Mouse (Mus musculus) ES-Bruce4 (cell line): ENCODE results near the gene Hspa4l. TPM values are rescaled to one million over a fixed set of nuclear protein-coding genes. Genes with fewer than 3 reads are reported as not detected.
A peak's percentile ranks its signal among the peaks of the same experiment; 100 is the strongest.

Experiments
- H3K27ac ChIP-seq: 2 replicates; pipeline ENCODE4 v1.5.1; 2012; ENCODE audit warnings: low read length, inconsistent platforms; ENCODE audit not compliant: insufficient read depth
- H3K27me3 ChIP-seq: 2 replicates; pipeline ENCODE4 v1.6.1; 2012; ENCODE audit warnings: mild to moderate bottlenecking, low read length, inconsistent platforms; ENCODE audit not compliant: control insufficient read depth, poor library complexity, insufficient read depth, severe bottlenecking
- H3K36me3 ChIP-seq: 2 replicates; pipeline ENCODE4 v1.6.1; 2012; ENCODE audit warnings: inconsistent platforms, mild to moderate bottlenecking, low read length, moderate library complexity; ENCODE audit not compliant: control insufficient read depth, poor library complexity, insufficient read depth, severe bottlenecking
- H3K4me1 ChIP-seq: one replicate; pipeline ENCODE4 v1.8.1; 2011; ENCODE audit warnings: low read length; ENCODE audit not compliant: control insufficient read depth, insufficient read depth
- H3K4me3 ChIP-seq: 2 replicates; pipeline ENCODE4 v1.5.1; 2011; ENCODE audit warnings: low read depth, mild to moderate bottlenecking, low read length
- H3K9ac ChIP-seq: 2 replicates; pipeline ENCODE4 v1.6.1; 2012; ENCODE audit warnings: low read depth, mild to moderate bottlenecking, inconsistent platforms; ENCODE audit not compliant: poor library complexity, severe bottlenecking
- H3K9me3 ChIP-seq: replicated peaks from 2 replicates; pipeline ENCODE4 v1.6.1; 2012; ENCODE audit warnings: mild to moderate bottlenecking, low read length, inconsistent platforms; ENCODE audit not compliant: control insufficient read depth, poor library complexity, insufficient read depth, severe bottlenecking
- CTCF ChIP-seq: IDR thresholded peaks from one replicate; pipeline ENCODE4 v1.8.1; 2011; ENCODE audit warnings: low read depth, low read length
- EP300 ChIP-seq: IDR thresholded peaks from 2 replicates; pipeline ENCODE4 v1.6.1; 2011; ENCODE audit warnings: low read depth, low read length; ENCODE audit not compliant: insufficient read depth
- POLR2A ChIP-seq: IDR thresholded peaks from one replicate; pipeline ENCODE4 v1.8.1; 2011; ENCODE audit warnings: low read length; ENCODE audit not compliant: insufficient read depth
- polyA plus RNA-seq: library from polyadenylated mRNA; stranded (reverse); fragments of >200 nt; gene quantifications from 2 replicates; pipeline ENCODE4 v1.2.4, GENCODE M21; 2011; ENCODE audit warnings: low read depth; ENCODE audit not compliant: missing spikeins, insufficient read depth, insufficient read length

The Hspa4l gene
- 12.5 and 15.4 TPM in 2 replicates for polyA plus RNA-seq

DNA sequence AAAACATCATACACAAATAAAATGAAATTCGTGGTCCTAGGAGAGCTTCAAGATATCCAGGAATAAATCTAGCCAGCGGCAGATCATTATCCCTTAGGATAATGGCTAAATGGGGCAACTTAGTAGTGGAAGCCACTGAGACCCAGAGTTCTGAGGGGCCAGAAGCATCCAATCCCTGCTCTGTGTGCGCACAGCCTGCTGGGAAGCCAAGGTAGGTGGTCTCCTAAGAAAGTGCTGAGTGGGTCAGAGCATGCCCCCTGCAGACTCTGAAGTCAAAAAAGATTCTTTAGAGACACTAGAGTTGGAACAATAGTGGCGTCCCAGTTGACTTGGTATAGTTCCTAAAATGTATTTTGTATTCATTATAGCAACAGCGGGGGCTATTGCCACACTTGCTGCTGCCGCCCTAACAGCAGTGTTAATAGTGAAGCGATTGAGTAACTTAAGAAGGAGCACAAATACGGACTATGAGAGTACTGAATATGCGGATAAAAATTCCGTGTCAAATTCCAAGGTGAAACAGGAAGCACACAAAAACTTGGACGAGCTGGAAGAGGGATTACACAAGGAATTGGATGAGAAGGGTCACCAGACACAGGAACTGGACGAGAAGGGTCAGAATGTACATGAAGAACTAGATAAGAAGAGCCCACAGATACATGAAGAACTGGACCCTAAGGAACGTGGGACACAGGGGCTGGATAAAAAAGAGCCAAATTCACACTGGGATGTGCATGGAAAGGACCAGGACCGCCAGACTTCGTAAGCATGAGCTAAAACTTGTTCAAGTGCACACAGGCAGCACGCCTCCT lies at the start of gene Hspa4l:
Gene Hspa4l (plus strand): TSS at position 472 of the 812 bp plus-strand sequence.
- Histone ChIP-seq H3K36me3 (no peaks in the 10 kb centered on the region), H3K4me1 (no peaks in the 10 kb centered on the region), H3K9ac (peak within 1 kb of the TSS; percentile 49), H3K9me3 (no peaks in the 10 kb centered on the region), H3K27me3 (no peaks in the 10 kb centered on the region; the same call in 1 of the 2 replicates), H3K4me3 (peak within 1 kb of the TSS; percentile 72), H3K27ac (no peak within 1 kb of the TSS)
- TF ChIP-seq POLR2A (no peak), EP300 (no peak), CTCF (no peak)

DNA sequence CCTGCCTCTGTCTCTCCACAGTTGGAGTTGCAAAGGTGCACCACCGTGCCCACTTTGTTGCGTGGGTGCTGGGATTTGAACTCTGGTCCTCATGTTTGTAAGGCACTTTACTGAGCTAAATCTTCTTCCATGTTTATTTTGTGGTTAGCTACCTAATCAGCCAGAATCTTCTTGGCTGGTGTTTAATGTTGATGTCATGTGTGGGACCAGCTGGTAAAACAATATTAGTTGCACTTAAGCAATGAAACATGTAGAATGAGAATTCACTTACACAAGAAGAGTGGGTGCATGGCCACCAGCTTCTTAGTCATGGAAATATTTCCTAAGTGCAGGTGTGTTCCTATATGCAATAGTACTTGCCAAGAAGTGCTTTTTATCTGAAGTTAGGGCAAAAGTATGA lies 49.1 kb upstream of the Hspa4l start:
- Histone ChIP-seq H3K9ac (no peak overlapping the region), H3K27ac (no peak overlapping the region), H3K9me3 (no peaks in the 10 kb centered on the region), H3K4me1 (no peaks in the 10 kb centered on the region), H3K36me3 (no peaks in the 10 kb centered on the region), H3K4me3 (no peak overlapping the region), H3K27me3 (no peaks in the 10 kb centered on the region)
- TF ChIP-seq CTCF: no peak
- no peak for TF ChIP-seq POLR2A
- no peak for TF ChIP-seq EP300

DNA sequence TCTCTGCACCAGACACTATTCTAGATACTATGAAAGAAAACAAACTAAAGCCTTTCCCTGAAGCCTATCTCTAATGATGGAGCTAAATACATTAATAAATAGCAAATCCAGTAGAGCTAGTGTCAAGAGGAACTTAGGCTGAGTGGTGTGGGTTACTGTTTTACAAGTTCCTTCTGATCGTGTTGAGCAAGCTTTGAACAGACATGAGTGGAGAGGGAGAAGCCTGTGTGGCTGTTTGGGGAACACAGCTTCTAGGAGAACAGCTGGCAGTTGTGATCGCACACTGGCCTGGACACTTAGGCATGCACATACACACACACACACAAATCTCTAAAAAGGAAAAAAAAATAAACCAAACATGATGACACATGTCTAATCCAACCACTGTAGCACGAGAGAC lies 45.5 kb upstream of the Hspa4l start:
- H3K9me3 ChIP-seq: no peaks in the 10 kb centered on the region
- H3K4me3 ChIP-seq: no peak overlapping the region
- TF ChIP-seq POLR2A (no peak), CTCF (no peak), EP300 (no peak)

DNA sequence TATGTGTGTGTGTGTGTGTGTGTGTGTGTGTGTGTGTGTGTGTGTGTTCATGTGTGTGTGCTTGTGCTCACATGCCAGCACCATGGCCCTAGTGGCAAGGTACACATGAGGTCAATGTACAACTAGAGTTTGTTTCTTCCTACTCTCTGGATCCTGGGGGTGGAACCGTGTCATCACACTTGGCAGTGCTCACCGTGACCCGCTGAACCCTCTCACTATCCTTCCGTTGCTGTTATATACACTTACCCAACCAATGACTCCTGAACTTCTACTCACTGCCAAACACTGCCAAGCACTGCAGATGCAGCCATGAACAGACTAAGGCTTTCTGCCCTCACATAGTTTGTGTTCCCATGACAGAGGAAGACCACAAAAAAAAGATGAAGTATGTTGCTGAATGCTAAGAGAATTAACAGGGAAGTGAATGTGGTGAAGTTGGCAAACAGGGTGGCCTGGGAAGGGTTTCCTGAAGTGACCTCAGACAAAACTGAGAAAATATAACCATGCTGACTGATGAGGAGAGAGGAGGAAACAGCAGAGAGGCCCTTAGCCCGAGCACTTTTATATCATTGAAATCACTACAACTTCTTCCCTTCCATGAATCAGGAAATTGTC lies 39.4 kb upstream of the Hspa4l start:
- Histone ChIP-seq H3K9me3 (0 out of 2 replicates have a peak, but pooled peaks cover 4% of the 10 kb centered on the region), H3K4me1 (no peaks in the 10 kb centered on the region), H3K36me3 (no peaks in the 10 kb centered on the region), H3K27ac (no peak overlapping the region), H3K9ac (no peak overlapping the region), H3K27me3 (peaks cover 5% of the 10 kb centered on the region), H3K4me3 (no peak overlapping the region)
- TF ChIP-seq EP300 (no peak), CTCF (no peak), POLR2A (no peak)

More for the DNA sequence above, 45.5 kb upstream of the Hspa4l start:
- no peaks in the 10 kb centered on the region for H3K27me3 ChIP-seq
- no peak overlapping the region for H3K27ac ChIP-seq
- no peaks in the 10 kb centered on the region for H3K36me3 ChIP-seq
- H3K4me1 ChIP-seq: no peaks in the 10 kb centered on the region
- no peak overlapping the region for H3K9ac ChIP-seq

DNA sequence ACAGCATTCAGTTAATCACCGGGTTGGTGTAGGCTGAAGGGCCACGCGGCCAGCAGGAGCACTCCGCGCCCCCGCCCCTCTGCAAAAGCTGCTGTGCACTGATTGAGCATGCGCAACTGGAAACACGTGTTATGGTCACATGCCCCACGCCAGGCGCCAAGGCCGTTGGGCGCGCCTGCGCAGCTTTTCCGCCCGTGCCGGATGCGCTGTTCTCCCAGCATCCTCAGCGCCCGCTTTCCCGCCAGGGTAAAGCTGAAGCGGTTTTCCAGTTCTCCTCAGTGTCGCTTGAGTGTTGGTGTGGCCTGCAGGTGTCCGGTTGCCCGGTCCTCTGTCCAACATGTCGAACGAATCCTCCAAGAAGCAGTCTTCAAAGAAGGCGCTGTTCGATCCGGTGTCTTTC lies 35.6 kb upstream of the Hspa4l start, which contains the start of gene Slc25a31:
Gene Slc25a31 (plus strand): TSS at position 201 of the 400 bp plus-strand sequence.
- TF ChIP-seq EP300 (no peak), POLR2A (no peak), CTCF (no peak)

More for the DNA sequence above, 35.6 kb upstream of the Hspa4l start, which contains the start of gene Slc25a31:
- no peaks in the 10 kb centered on the region for H3K36me3 ChIP-seq
- H3K9ac ChIP-seq: no peak within 1 kb of the TSS
- H3K4me1 ChIP-seq: no peaks in the 10 kb centered on the region
- H3K27ac ChIP-seq: no peak within 1 kb of the TSS
- H3K27me3 ChIP-seq: peaks cover 5% of the 10 kb centered on the region
- H3K9me3 ChIP-seq: 0 out of 2 replicates have a peak, but pooled peaks cover 4% of the 10 kb centered on the region
- 0 out of 2 replicates have a peak within 1 kb of the TSS, but pooled peaks have one; percentile 1 for H3K4me3 ChIP-seq
